Mouse (Mus musculus): Measurements from ENCODE around the gene Dlg5. TPM values are rescaled to one million over a fixed set of nuclear protein-coding genes. Genes with fewer than 3 reads are reported as not detected.

Dlg5 gene
- total and polyA plus RNA-seq, 3 experiments: 44.5 to 72.1 (median 48.6) TPM

GRCm38 (mm10) chr14:24232641-24233633 is 12.8 kb downstream of the Dlg5 start:
- peak; percentile 76 for DNase-seq

- peak; percentile 25 for DNase-seq
Measured at GRCm38 (mm10) chr14:24228549-24228948, 17.2 kb downstream of the Dlg5 start.

- no peak for DNase-seq
Measured at GRCm38 (mm10) chr14:24227015-24227414, 18.7 kb downstream of the Dlg5 start.

GRCm38 (mm10) chr14:24226344-24226743 is 19.4 kb downstream of the Dlg5 start:
- no peak for DNase-seq

- peak; percentile 75 for DNase-seq
Measured at GRCm38 (mm10) chr14:24222759-24223158, 23.0 kb downstream of the Dlg5 start.

GRCm38 (mm10) chr14:24222273-24222672 is 23.4 kb downstream of the Dlg5 start:
- no peak for DNase-seq

GRCm38 (mm10) chr14:24217362-24217722 is 28.4 kb downstream of the Dlg5 start:
- no peak for DNase-seq

GRCm38 (mm10) chr14:24216678-24217361 is 28.9 kb downstream of the Dlg5 start:
- DNase-seq: no peak

- DNase-seq: no peak
Measured at GRCm38 (mm10) chr14:24216064-24216463, 29.7 kb downstream of the Dlg5 start.

GRCm38 (mm10) chr14:24214436-24214835 is 31.3 kb downstream of the Dlg5 start:
- peak; percentile 42 for DNase-seq

GRCm38 (mm10) chr14:24213336-24213735 is 32.4 kb downstream of the Dlg5 start:
- DNase-seq: peak; percentile 38

GRCm38 (mm10) chr14:24212861-24213260 is 32.9 kb downstream of the Dlg5 start:
- no peak for DNase-seq

- no peak for DNase-seq
Measured at GRCm38 (mm10) chr14:24207360-24207752, 38.4 kb downstream of the Dlg5 start.

- DNase-seq: peak; percentile 83
Measured at GRCm38 (mm10) chr14:24206736-24207359, 38.9 kb downstream of the Dlg5 start.

GRCm38 (mm10) chr14:24206314-24206713 is 39.4 kb downstream of the Dlg5 start:
- peak; percentile 64 for DNase-seq

- no peak for DNase-seq
Measured at GRCm38 (mm10) chr14:24205281-24205871, 40.3 kb downstream of the Dlg5 start.

GRCm38 (mm10) chr14:24203210-24203609 is 42.5 kb downstream of the Dlg5 start:
- DNase-seq: no peak

GRCm38 (mm10) chr14:24200771-24201170 is 44.9 kb downstream of the Dlg5 start:
- DNase-seq: peak; percentile 48

- DNase-seq: no peak
Measured at GRCm38 (mm10) chr14:24199732-24200131, 46.0 kb downstream of the Dlg5 start.

GRCm38 (mm10) chr14:24197865-24198264 is 47.9 kb downstream of the Dlg5 start:
- DNase-seq: no peak

GRCm38 (mm10) chr14:24196947-24197346 is 48.8 kb downstream of the Dlg5 start:
- DNase-seq: peak; percentile 34

GRCm38 (mm10) chr14:24190131-24190530 is 55.6 kb downstream of the Dlg5 start:
- no peak for DNase-seq
